Mouse (Mus musculus): ENCODE results near the gene Sae1.

- TF ChIP-seq CTCF (IDR thresholded peaks at IDR 0.05; ENCODE audit: borderline replicate concordance, control insufficient read depth, extremely low read depth, insufficient read depth, low read length, poor library complexity) (no peak), POLR2A (IDR thresholded peaks at IDR 0.05; ENCODE audit: control insufficient read depth, extremely low read depth, insufficient read depth, low read length, poor library complexity) (peak; percentile 51; the same call in 1 of the 2 replicates)
Observed at GRCm38 (mm10) chr7:16286026-16286961, 101.3 kb downstream of the Sae1 start, which contains the start of gene Ccdc9.

Data from thymus, adult 2 months (tissue).